Comparison of ENCODE assay signal across 9 mouse cellular contexts in genomic region chr1:119053872-119054354, GRCm38 (mm10). TPM values are rescaled to one million over a fixed set of nuclear protein-coding genes. Genes with fewer than 3 reads are reported as not detected.
DNase-seq lines count a peak whose midpoint lies in the region; ATAC-seq and TF ChIP-seq lines count a peak whose summit lies in the region.
"Had no signal": no experiment of that assay in that cellular context is flagged by ENCODE, and none has a peak within 500 bp of the region (broad histone marks: within the 10 kb centered on the region; RNA-seq: fewer than 3 reads in every experiment).

No protein-coding gene starts in this region.

- H3K4me2 ChIP-seq in forebrain, embryonic 15.5 days (replicated peaks), result peak overlapping the region; percentile 87
- peak overlapping the region; percentile 96 for H3K4me2 ChIP-seq in intestine, embryonic 15.5 days (replicated peaks)
- peak overlapping the region; percentile 93 for H3K4me2 ChIP-seq in midbrain, embryonic 13.5 days (replicated peaks)

- H3K4me3 ChIP-seq in cortical plate, adult 2 months (ENCODE audit: insufficient read depth, low read length), result 0 out of 2 replicates have a peak overlapping the region, but pooled peaks have one; percentile 1
- peak overlapping the region; percentile 51 for H3K4me3 ChIP-seq in forebrain, embryonic 15.5 days
- H3K4me3 ChIP-seq in intestine, embryonic 15.5 days (replicated peaks), result peak overlapping the region; percentile 54
- peak overlapping the region; percentile 57 for H3K4me3 ChIP-seq in midbrain, embryonic 13.5 days (replicated peaks)

- H3K27me3 ChIP-seq in forebrain, embryonic 15.5 days, result no peaks in the 10 kb centered on the region
- H3K27me3 ChIP-seq in intestine, embryonic 15.5 days (replicated peaks), result peaks cover 22% of the 10 kb centered on the region
- peaks cover 38% of the 10 kb centered on the region for H3K27me3 ChIP-seq in midbrain, embryonic 13.5 days

- no peaks in the 10 kb centered on the region for H3K9me3 ChIP-seq in forebrain, embryonic 15.5 days
- no peaks in the 10 kb centered on the region for H3K9me3 ChIP-seq in intestine, embryonic 15.5 days
- H3K9me3 ChIP-seq in midbrain, embryonic 13.5 days, result no peaks in the 10 kb centered on the region

- H3K9ac ChIP-seq in forebrain, embryonic 15.5 days (replicated peaks), result peak overlapping the region; percentile 62
- peak overlapping the region; percentile 48 for H3K9ac ChIP-seq in intestine, embryonic 15.5 days
- peak overlapping the region; percentile 74 for H3K9ac ChIP-seq in midbrain, embryonic 13.5 days (replicated peaks)

- peak; percentile 29 for ATAC-seq in forebrain, embryonic 15.5 days (replicated peaks)
- peak; percentile 39; the same call in 1 of the 2 replicates for ATAC-seq in intestine, embryonic 15.5 days
- peak; percentile 18 for ATAC-seq in midbrain, embryonic 13.5 days

- no peak overlapping the region for H3K27ac ChIP-seq in cortical plate, adult 2 months (ENCODE audit: insufficient read depth, low read length)
- H3K27ac ChIP-seq in forebrain, embryonic 15.5 days (replicated peaks), result peak overlapping the region; percentile 85
- peak overlapping the region; percentile 89 for H3K27ac ChIP-seq in intestine, embryonic 15.5 days
- H3K27ac ChIP-seq in midbrain, embryonic 13.5 days, result peak overlapping the region; percentile 83

- DNase-seq in left cerebral cortex, postnatal 10 days (ENCODE audit: extremely low spot score in 1 of 2, low spot score in 2 of 2), result peak; percentile 6 to 59
- DNase-seq in left cerebral cortex, adult 18-20 months (ENCODE audit: low spot score in 2 of 2), result no peak
- no peak for DNase-seq in spleen, postnatal 10 days (ENCODE audit: low spot score in 2 of 2)
- no peak for DNase-seq in urinary bladder, postnatal 10 days (ENCODE audit: low spot score)

- 0% methylated on average over 25 of the region's 25 CpGs for WGBS in forebrain, embryonic 15.5 days
- 0% methylated on average over 25 of the region's 25 CpGs for WGBS in intestine, embryonic 15.5 days
- WGBS in midbrain, embryonic 13.5 days, result under 1% methylated on average over 25 of the region's 25 CpGs

- TF ChIP-seq CTCF in cortical plate, adult 2 months (IDR thresholded peaks at IDR 0.05; ENCODE audit: extremely low read depth, insufficient read depth, low read length), result no peak

- TF ChIP-seq POLR2A in cortical plate, adult 2 months (IDR thresholded peaks at IDR 0.05; ENCODE audit: extremely low read depth, insufficient read depth, low read length), result no peak

- no peaks in the 10 kb centered on the region for H3K36me3 ChIP-seq in forebrain, embryonic 15.5 days
- no peaks in the 10 kb centered on the region for H3K36me3 ChIP-seq in intestine, embryonic 15.5 days
- no peaks in the 10 kb centered on the region for H3K36me3 ChIP-seq in midbrain, embryonic 13.5 days

- H3K4me1 ChIP-seq in cortical plate, adult 2 months (ENCODE audit: control insufficient read depth, insufficient read depth, low read length), result no peaks in the 10 kb centered on the region; the same call in 1 of the 2 replicates
- H3K4me1 ChIP-seq in forebrain, embryonic 15.5 days, result peaks cover 54% of the 10 kb centered on the region
- H3K4me1 ChIP-seq in intestine, embryonic 15.5 days (replicated peaks), result peaks cover 26% of the 10 kb centered on the region
- H3K4me1 ChIP-seq in midbrain, embryonic 13.5 days (replicated peaks), result peaks cover 59% of the 10 kb centered on the region

- intact Hi-C loops in left cerebral cortex, postnatal 10 days (cut with DNase I), result loop anchor here (5.0 to 10.0 kb wide), 2 partner anchors 147 to 279 kb away; no protein-coding TSS in a partner anchor

RNA-seq across cellular contexts. Expression of gene Gli2, which starts 0.5 kb away (rescaled TPM):
- 1 to 10 TPM; 2.8 to 3.8 TPM for total RNA-seq in left cerebral cortex, postnatal 10 days (2021)
- 1 to 10 TPM; 2.5 to 3.1 TPM for total RNA-seq in left cerebral cortex, adult 18-20 months (2021)
- polyA plus RNA-seq in cortical plate, adult 2 months (2012; rRNA removed), result 1.6 and 1.8 TPM in 2 replicates
- 4.0 and 5.4 TPM in 2 replicates for polyA plus RNA-seq in forebrain, embryonic 15.5 days (2015; fragmentation: Nextera tagmentation; extraction: Ambion mirVana)
- polyA plus RNA-seq in intestine, embryonic 15.5 days (2015; fragmentation: Nextera tagmentation; extraction: Ambion mirVana), result 7.2 and 7.4 TPM in 2 replicates
- polyA plus RNA-seq in midbrain, embryonic 13.5 days (2015; fragmentation: Nextera tagmentation; extraction: Ambion mirVana), result 2.9 and 3.9 TPM in 2 replicates
- total RNA-seq: neutrophil, adult 5-6 weeks had no signal

Comparison
In these comparisons a context has a peak if more than half of its experiments do, and no peak if none do; other contexts are left out.
1. DNase-seq: peak in left cerebral cortex, postnatal 10 days (2 of 2); none in left cerebral cortex, adult 18-20 months (0 of 2), spleen, postnatal 10 days (0 of 2) and urinary bladder, postnatal 10 days (single experiment).
2. H3K4me3 ChIP-seq: peak in every context shown above with its lines; median percentile 57 in midbrain, embryonic 13.5 days; 54 in intestine, embryonic 15.5 days; 51 in forebrain, embryonic 15.5 days; 1 in cortical plate, adult 2 months.
3. Peak in every context shown above with its lines, with median percentiles within 50 percentile points of each other: ATAC-seq, H3K4me2 ChIP-seq and H3K9ac ChIP-seq.